Mouse (Mus musculus): ENCODE data around the gene Rita1. TPM values are rescaled to one million over a fixed set of nuclear protein-coding genes. Genes with fewer than 3 reads are reported as not detected.

Rita1 gene
- 16.9 and 19.1 TPM in 2 replicates for polyA plus RNA-seq (2016; fragmentation: Nextera tagmentation; extraction: Ambion mirVana)

GRCm38 (mm10) chr5:120612442-120612821 is at the start of gene Rita1, which contains the start of gene Ddx54:
TSS of gene Rita1 (minus strand) at chr5:120612589.
TSS of gene Ddx54 (plus strand) at chr5:120612739.
- Histone ChIP-seq H3K9me3 (peaks cover 8% of the 10 kb centered on the region; the same call in 1 of the 2 replicates), H3K4me1 (replicated peaks) (peaks cover 16% of the 10 kb centered on the region), H3K4me2 (peak within 1 kb of the TSS; percentile 86), H3K27me3 (no peaks in the 10 kb centered on the region), H3K36me3 (peaks cover 48% of the 10 kb centered on the region), H3K4me3 (replicated peaks) (peak within 1 kb of the TSS; percentile 60), H3K9ac (replicated peaks) (peak within 1 kb of the TSS; percentile 66), H3K27ac (peak within 1 kb of the TSS; percentile 82)
- ATAC-seq (ENCODE audit: insufficient number of reproducible peaks, insufficient read depth, low FRiP score, low TSS enrichment, low read depth) = peak; percentile 82
- WGBS = under 1% methylated on average over 22 of the region's 22 CpGs

GRCm38 (mm10) chr5:120660816-120661215 is 48.4 kb upstream of the Rita1 start:
- H3K9ac ChIP-seq (replicated peaks) = no peak overlapping the region
- no peak for ATAC-seq (ENCODE audit: insufficient number of reproducible peaks, insufficient read depth, low FRiP score, low TSS enrichment, low read depth)
- H3K4me3 ChIP-seq (replicated peaks) = no peak overlapping the region
- 67% methylated on average over 5 of the region's 5 CpGs for WGBS
- no peaks in the 10 kb centered on the region for H3K9me3 ChIP-seq
- H3K4me1 ChIP-seq (replicated peaks) = no peaks in the 10 kb centered on the region
- no peak overlapping the region for H3K4me2 ChIP-seq
- no peak overlapping the region for H3K27ac ChIP-seq
- H3K36me3 ChIP-seq = no peaks in the 10 kb centered on the region
- H3K27me3 ChIP-seq = peaks cover 57% of the 10 kb centered on the region

GRCm38 (mm10) chr5:120656281-120656751 is 43.9 kb upstream of the Rita1 start:
- Histone ChIP-seq H3K4me1 (replicated peaks) (no peaks in the 10 kb centered on the region), H3K9ac (replicated peaks) (no peak overlapping the region), H3K4me2 (no peak overlapping the region), H3K27ac (no peak overlapping the region), H3K36me3 (no peaks in the 10 kb centered on the region), H3K9me3 (no peaks in the 10 kb centered on the region), H3K4me3 (replicated peaks) (no peak overlapping the region), H3K27me3 (peaks cover 56% of the 10 kb centered on the region)
- ATAC-seq (ENCODE audit: insufficient number of reproducible peaks, insufficient read depth, low FRiP score, low TSS enrichment, low read depth) = no peak
- WGBS = 85% methylated on average over 12 of the region's 12 CpGs

- H3K27me3 ChIP-seq = peaks cover 64% of the 10 kb centered on the region
- H3K9ac ChIP-seq (replicated peaks) = no peak overlapping the region
- no peaks in the 10 kb centered on the region for H3K9me3 ChIP-seq
- H3K27ac ChIP-seq = no peak overlapping the region
- no peak overlapping the region for H3K4me2 ChIP-seq
- no peaks in the 10 kb centered on the region for H3K36me3 ChIP-seq
- peaks cover 5% of the 10 kb centered on the region for H3K4me1 ChIP-seq (replicated peaks)
- H3K4me3 ChIP-seq (replicated peaks) = no peak overlapping the region
- WGBS = 88% methylated on average over 2 of the region's 2 CpGs
- no peak for ATAC-seq (ENCODE audit: insufficient number of reproducible peaks, insufficient read depth, low FRiP score, low TSS enrichment, low read depth)
Observed at GRCm38 (mm10) chr5:120653873-120654272, 41.5 kb upstream of the Rita1 start.

GRCm38 (mm10) chr5:120652915-120653701 is 40.7 kb upstream of the Rita1 start:
- H3K9me3 ChIP-seq = no peaks in the 10 kb centered on the region
- H3K36me3 ChIP-seq = no peaks in the 10 kb centered on the region
- WGBS = 79% methylated on average over 28 of the region's 28 CpGs
- 0 out of 2 replicates have a peak overlapping the region, but pooled peaks have one; percentile 8 for H3K9ac ChIP-seq (replicated peaks)
- no peak overlapping the region for H3K27ac ChIP-seq
- H3K4me3 ChIP-seq (replicated peaks) = no peak overlapping the region
- H3K27me3 ChIP-seq = peaks cover 72% of the 10 kb centered on the region
- ATAC-seq (ENCODE audit: insufficient number of reproducible peaks, insufficient read depth, low FRiP score, low TSS enrichment, low read depth) = no peak
- H3K4me2 ChIP-seq = no peak overlapping the region
- H3K4me1 ChIP-seq (replicated peaks) = peaks cover 10% of the 10 kb centered on the region

- H3K4me2 ChIP-seq = no peak overlapping the region
- no peak for ATAC-seq (ENCODE audit: insufficient number of reproducible peaks, insufficient read depth, low FRiP score, low TSS enrichment, low read depth)
- WGBS = 74% methylated on average over 5 of the region's 5 CpGs
- no peak overlapping the region for H3K4me3 ChIP-seq (replicated peaks)
- H3K9me3 ChIP-seq = no peaks in the 10 kb centered on the region
- H3K36me3 ChIP-seq = no peaks in the 10 kb centered on the region
- peaks cover 10% of the 10 kb centered on the region for H3K4me1 ChIP-seq (replicated peaks)
- no peak overlapping the region for H3K27ac ChIP-seq
- H3K9ac ChIP-seq (replicated peaks) = no peak overlapping the region
- H3K27me3 ChIP-seq = peaks cover 84% of the 10 kb centered on the region
Observed at GRCm38 (mm10) chr5:120651230-120651629, 38.8 kb upstream of the Rita1 start.

GRCm38 (mm10) chr5:120649938-120650337 is 37.5 kb upstream of the Rita1 start:
- Histone ChIP-seq H3K4me1 (replicated peaks) (peaks cover 10% of the 10 kb centered on the region), H3K4me3 (replicated peaks) (no peak overlapping the region), H3K36me3 (no peaks in the 10 kb centered on the region), H3K27me3 (peaks cover 82% of the 10 kb centered on the region), H3K4me2 (no peak overlapping the region), H3K9me3 (no peaks in the 10 kb centered on the region), H3K9ac (replicated peaks) (no peak overlapping the region), H3K27ac (no peak overlapping the region)
- WGBS = 20% methylated on average over 13 of the region's 13 CpGs
- no peak for ATAC-seq (ENCODE audit: insufficient number of reproducible peaks, insufficient read depth, low FRiP score, low TSS enrichment, low read depth)

- H3K4me3 ChIP-seq (replicated peaks) = peak overlapping the region; percentile 24
- no peak overlapping the region for H3K9ac ChIP-seq (replicated peaks)
- H3K27me3 ChIP-seq = peaks cover 81% of the 10 kb centered on the region
- H3K9me3 ChIP-seq = no peaks in the 10 kb centered on the region
- H3K36me3 ChIP-seq = no peaks in the 10 kb centered on the region
- ATAC-seq (ENCODE audit: insufficient number of reproducible peaks, insufficient read depth, low FRiP score, low TSS enrichment, low read depth) = peak; percentile 39; the same call in 1 of the 2 replicates
- peaks cover 10% of the 10 kb centered on the region for H3K4me1 ChIP-seq (replicated peaks)
- WGBS = 7% methylated on average over 21 of the region's 21 CpGs
- H3K27ac ChIP-seq = no peak overlapping the region
- peak overlapping the region; percentile 47 for H3K4me2 ChIP-seq
Observed at GRCm38 (mm10) chr5:120649374-120649933, 37.1 kb upstream of the Rita1 start.

GRCm38 (mm10) chr5:120648569-120649373 is 36.4 kb upstream of the Rita1 start, which contains the start of gene Rasal1:
TSS of gene Rasal1 (plus strand) at chr5:120648812.
- H3K4me2 ChIP-seq = peak within 1 kb of the TSS; percentile 47
- no peak within 1 kb of the TSS for H3K27ac ChIP-seq
- 1% methylated on average over 50 of the region's 53 CpGs for WGBS
- H3K4me1 ChIP-seq (replicated peaks) = peaks cover 10% of the 10 kb centered on the region
- no peaks in the 10 kb centered on the region for H3K36me3 ChIP-seq
- peak within 1 kb of the TSS; percentile 24 for H3K4me3 ChIP-seq (replicated peaks)
- H3K27me3 ChIP-seq = peaks cover 88% of the 10 kb centered on the region
- ATAC-seq (ENCODE audit: insufficient number of reproducible peaks, insufficient read depth, low FRiP score, low TSS enrichment, low read depth) = peak; percentile 40; the same call in 1 of the 2 replicates
- no peak within 1 kb of the TSS for H3K9ac ChIP-seq (replicated peaks)
- no peaks in the 10 kb centered on the region for H3K9me3 ChIP-seq

- no peak overlapping the region for H3K27ac ChIP-seq
- H3K36me3 ChIP-seq = no peaks in the 10 kb centered on the region
- no peak overlapping the region for H3K4me2 ChIP-seq
- WGBS = 40% methylated on average over 12 of the region's 12 CpGs
- H3K27me3 ChIP-seq = peaks cover 80% of the 10 kb centered on the region
- H3K9me3 ChIP-seq = no peaks in the 10 kb centered on the region
- H3K4me1 ChIP-seq (replicated peaks) = peaks cover 10% of the 10 kb centered on the region
- H3K4me3 ChIP-seq (replicated peaks) = no peak overlapping the region
- no peak for ATAC-seq (ENCODE audit: insufficient number of reproducible peaks, insufficient read depth, low FRiP score, low TSS enrichment, low read depth)
- no peak overlapping the region for H3K9ac ChIP-seq (replicated peaks)
Observed at GRCm38 (mm10) chr5:120647814-120648491, 35.6 kb upstream of the Rita1 start.

All from limb, embryonic 12.5 days (tissue).